8 mouse cellular contexts compared by ENCODE assay signal in genomic region chr13:12519955-12520584, GRCm38 (mm10). TPM values are rescaled to one million over a fixed set of nuclear protein-coding genes. Genes with fewer than 3 reads are reported as not detected.
DNase-seq lines count a peak whose midpoint lies in the region; ATAC-seq and TF ChIP-seq lines count a peak whose summit lies in the region.

Gene Edaradd, minus strand, starts transcription at chr13:12520438.

- peaks cover 56% of the 10 kb centered on the region for H3K27me3 ChIP-seq in forebrain, embryonic 10.5 days (ENCODE audit: poor library complexity, severe bottlenecking)
- peaks cover 6% of the 10 kb centered on the region; the same call in 1 of the 2 replicates for H3K27me3 ChIP-seq in heart, embryonic 16.5 days (ENCODE audit: control insufficient read depth, insufficient read depth, low read length)
- H3K27me3 ChIP-seq in kidney, postnatal 0 days (ENCODE audit: insufficient read depth, low read length) = 0 out of 2 replicates have a peak, but pooled peaks cover 4% of the 10 kb centered on the region
- H3K27me3 ChIP-seq in neural tube, embryonic 13.5 days = peaks cover 20% of the 10 kb centered on the region

- no peaks in the 10 kb centered on the region for H3K36me3 ChIP-seq in forebrain, embryonic 10.5 days (replicated peaks)
- no peaks in the 10 kb centered on the region for H3K36me3 ChIP-seq in heart, embryonic 16.5 days (ENCODE audit: control insufficient read depth, insufficient read depth)
- no peaks in the 10 kb centered on the region for H3K36me3 ChIP-seq in kidney, postnatal 0 days (ENCODE audit: insufficient read depth, low read length)
- H3K36me3 ChIP-seq in neural tube, embryonic 13.5 days = no peaks in the 10 kb centered on the region

- peak; percentile 67 to 69 for DNase-seq in B cell, adult 2 months
- peak; percentile 42 to 50 for DNase-seq in adrenal gland, adult 18-20 months (ENCODE audit: low spot score in 2 of 2)
- DNase-seq in forebrain, embryonic 10.5 days (ENCODE audit: extremely low spot score, low spot score) = peak; percentile 73
- DNase-seq in kidney, postnatal 0 days (ENCODE audit: low spot score) = peak; percentile 84
- DNase-seq in lung, adult 2 months = peak; percentile 43
- peak; percentile 49 for DNase-seq in testis, postnatal 14 days (ENCODE audit: low spot score)

- peak; percentile 74 for ATAC-seq in heart, embryonic 16.5 days (replicated peaks; ENCODE audit: extremely low read depth, insufficient read depth, low FRiP score)
- peak; percentile 84 for ATAC-seq in kidney, postnatal 0 days (replicated peaks; ENCODE audit: low FRiP score, low read depth)
- peak; percentile 85 for ATAC-seq in neural tube, embryonic 13.5 days (ENCODE audit: low read depth)

- no peaks in the 10 kb centered on the region for H3K9me3 ChIP-seq in forebrain, embryonic 10.5 days
- H3K9me3 ChIP-seq in heart, embryonic 16.5 days (replicated peaks; ENCODE audit: control insufficient read depth, low read length) = no peaks in the 10 kb centered on the region
- H3K9me3 ChIP-seq in kidney, postnatal 0 days (replicated peaks; ENCODE audit: low read length) = no peaks in the 10 kb centered on the region
- no peaks in the 10 kb centered on the region for H3K9me3 ChIP-seq in neural tube, embryonic 13.5 days

- H3K27ac ChIP-seq in forebrain, embryonic 10.5 days = peak within 1 kb of the TSS; percentile 78
- peak within 1 kb of the TSS; percentile 54; the same call in 1 of the 2 replicates for H3K27ac ChIP-seq in heart, embryonic 16.5 days (ENCODE audit: low read length)
- no peak within 1 kb of the TSS for H3K27ac ChIP-seq in kidney, postnatal 0 days
- no peak within 1 kb of the TSS for H3K27ac ChIP-seq in neural tube, embryonic 13.5 days (replicated peaks)

- peaks cover 17% of the 10 kb centered on the region for H3K4me1 ChIP-seq in forebrain, embryonic 10.5 days
- H3K4me1 ChIP-seq in heart, embryonic 16.5 days (ENCODE audit: control insufficient read depth, insufficient read depth, low read length) = no peaks in the 10 kb centered on the region
- H3K4me1 ChIP-seq in kidney, postnatal 0 days (replicated peaks; ENCODE audit: insufficient read depth, low read length) = no peaks in the 10 kb centered on the region
- H3K4me1 ChIP-seq in lung, adult 2 months (ENCODE audit: control insufficient read depth, insufficient read depth, low read length) = peaks cover 3% of the 10 kb centered on the region; the same call in 1 of the 2 replicates
- H3K4me1 ChIP-seq in neural tube, embryonic 13.5 days (replicated peaks) = no peaks in the 10 kb centered on the region; the same call in none of the 2 replicates

- TF ChIP-seq POLR2A in lung, adult 2 months (IDR thresholded peaks at IDR 0.05; ENCODE audit: borderline replicate concordance, extremely low read depth, low read depth, low read length) = no peak

- peak within 1 kb of the TSS; percentile 60 for H3K4me3 ChIP-seq in forebrain, embryonic 10.5 days
- H3K4me3 ChIP-seq in heart, embryonic 16.5 days (ENCODE audit: low read length) = peak within 1 kb of the TSS; percentile 62
- H3K4me3 ChIP-seq in kidney, postnatal 0 days (replicated peaks; ENCODE audit: low read depth, low read length) = peak within 1 kb of the TSS; percentile 49
- peak within 1 kb of the TSS; percentile 52 for H3K4me3 ChIP-seq in lung, adult 2 months (replicated peaks; ENCODE audit: extremely low read depth, low read depth, low read length)
- peak within 1 kb of the TSS; percentile 57 for H3K4me3 ChIP-seq in neural tube, embryonic 13.5 days

- H3K9ac ChIP-seq in heart, embryonic 16.5 days (ENCODE audit: low read length) = peak within 1 kb of the TSS; percentile 79
- peak within 1 kb of the TSS; percentile 56 for H3K9ac ChIP-seq in kidney, postnatal 0 days (ENCODE audit: low read depth, low read length)
- H3K9ac ChIP-seq in neural tube, embryonic 13.5 days = peak within 1 kb of the TSS; percentile 73

- peak; percentile 55 for TF ChIP-seq CTCF in kidney, postnatal 0 days (IDR thresholded peaks at IDR 0.05; ENCODE audit: low read depth)
- peak; percentile 20; the same call in 1 of the 2 replicates for TF ChIP-seq CTCF in lung, adult 2 months (IDR thresholded peaks at IDR 0.05; ENCODE audit: insufficient read depth, low read length)

- H3K4me2 ChIP-seq in heart, embryonic 16.5 days (ENCODE audit: low read depth, low read length) = peak within 1 kb of the TSS; percentile 100
- H3K4me2 ChIP-seq in kidney, postnatal 0 days (ENCODE audit: low read length) = peak within 1 kb of the TSS; percentile 96
- peak within 1 kb of the TSS; percentile 98 for H3K4me2 ChIP-seq in neural tube, embryonic 13.5 days

- WGBS in forebrain, embryonic 10.5 days = under 1% methylated on average over 35 of the region's 35 CpGs
- WGBS in heart, embryonic 16.5 days = under 1% methylated on average over 35 of the region's 35 CpGs
- 1% methylated on average over 35 of the region's 35 CpGs for WGBS in kidney, postnatal 0 days
- WGBS in lung, adult 2 months = under 1% methylated on average over 35 of the region's 35 CpGs
- WGBS in neural tube, embryonic 13.5 days = under 1% methylated on average over 35 of the region's 35 CpGs

RNA-seq across cellular contexts. Expression of gene Edaradd, which starts in this region (rescaled TPM):
- total RNA-seq in adrenal gland, adult 18-20 months (2021) = under 1 TPM; 0.06 to 0.07 TPM
- 2.0 and 2.3 TPM in 2 replicates for polyA plus RNA-seq in forebrain, embryonic 10.5 days (2016; fragmentation: Nextera tagmentation; extraction: Ambion mirVana)
- 0.90 and 2.2 TPM in 2 replicates for polyA plus RNA-seq in heart, embryonic 16.5 days (2015; fragmentation: Nextera tagmentation; extraction: Ambion mirVana)
- polyA plus RNA-seq in kidney, postnatal 0 days (2015; fragmentation: Nextera tagmentation; extraction: Ambion mirVana) = 1.6 and 1.9 TPM in 2 replicates
- polyA plus RNA-seq in lung, adult 2 months (2012; rRNA removed) = 0.28 and 0.53 TPM in 2 replicates
- polyA plus RNA-seq in neural tube, embryonic 13.5 days (2015; fragmentation: Nextera tagmentation; extraction: Ambion mirVana) = 1.0 and 1.4 TPM in 2 replicates

Comparison
In these comparisons a context has a peak if more than half of its experiments do, and no peak if none do; other contexts are left out.
1. Peak in DNase-seq in adrenal gland, adult 18-20 months; RNA of the gene not detected or under 1 TPM.
2. Peak in DNase-seq and H3K4me3 ChIP-seq in lung, adult 2 months; RNA of the gene not detected or under 1 TPM.
3. H3K27ac ChIP-seq: peak in forebrain, embryonic 10.5 days (single experiment) and heart, embryonic 16.5 days (single experiment); none in kidney, postnatal 0 days (single experiment) and neural tube, embryonic 13.5 days (single experiment).
4. Peak in every context shown above with its lines, with median percentiles within 50 percentile points of each other: DNase-seq, H3K4me3 ChIP-seq, ATAC-seq, H3K4me2 ChIP-seq and H3K9ac ChIP-seq.